Mouse (Mus musculus): ENCODE results near the gene Gm20388.

- no peak for TF ChIP-seq CTCF (IDR thresholded peaks at IDR 0.05; ENCODE audit: control insufficient read depth, insufficient read depth, low read length)
- TF ChIP-seq POLR2A (IDR thresholded peaks at IDR 0.05; ENCODE audit: borderline replicate concordance, control insufficient read depth, low read depth, low read length) = no peak
Measured at GRCm38 (mm10) chr8:123753604-123754375, 3843.1 kb downstream of the Gm20388 start.

All from bone marrow, adult 2 months (tissue).